Mouse (Mus musculus) Patski (cell line): ENCODE measurements around the gene Rab3il1. TPM values are rescaled to one million over a fixed set of nuclear protein-coding genes. Genes with fewer than 3 reads are reported as not detected.

ENCODE experiments used
- ATAC-seq: fragments of 100-300 bp; one replicate; pipeline ENCODE4 v1.8.0; 2021
- CTCF ChIA-PET: fragments of 350-600 bp; sonication (Branson Sonifier 250); formaldehyde crosslinking; loops from one replicate; lab custom pipeline; 2022; ENCODE audit warnings: inconsistent platforms; lab: Charles Lee
- POLR2A ChIA-PET: fragments of 350-600 bp; sonication (Branson Sonifier 250); formaldehyde crosslinking; loops from one replicate; lab custom pipeline; 2022; ENCODE audit warnings: antibody characterized with exemption, inconsistent platforms; lab: Charles Lee
- DNase-seq: peaks from one replicate; pipeline ENCODE4 v3.0.0-alpha.2; 2011; ENCODE audit warnings: low read depth, low spot score
- H3K27me3 ChIP-seq: fragments of 371-371 bp; one replicate; pipeline ENCODE4 v1.5.1; 2021
- CTCF ChIP-seq: fragments of 100-300 bp; IDR thresholded peaks from one replicate; pipeline ENCODE4 v1.5.1; 2021
- in situ Hi-C: fragments of 300-500 bp; cut with MboI; formaldehyde crosslinking; loops from 3 replicates; pipeline ENCODE4 v1.11.1; 2018; ENCODE audit warnings: low pct_unique_long_range_greater_than_20kb, mixed read lengths
- polyA plus RNA-seq: library from polyadenylated mRNA; unstranded; gene quantifications from one replicate; pipeline ENCODE4 v1.2.3, GENCODE M21; 2021

Rab3il1 gene
- polyA plus RNA-seq, 1 experiment from 2014 or later = 0.71 TPM

GRCm38 (mm10) chr19:9982151-9982851, 19.2 kb upstream of the Rab3il1 start:
- H3K27me3 ChIP-seq = no peaks in the 10 kb centered on the region
- peak; percentile 76 for DNase-seq
- in situ Hi-C loops = no loop called here
- ChIA-PET POLR2A (interaction anchor here (1.0 to 1.3 kb wide), 4 partner anchors 11 to 64 kb away, joined by 3 to 8 read pairs (median 3); no protein-coding TSS in a partner anchor), CTCF (interaction anchor here (0.9 to 4.7 kb wide), 4 partner anchors 39 to 70 kb away, joined by 3 to 19 read pairs (median 10); no protein-coding TSS in a partner anchor)
- no peak for TF ChIP-seq CTCF
- peak; percentile 91 for ATAC-seq

DNA sequence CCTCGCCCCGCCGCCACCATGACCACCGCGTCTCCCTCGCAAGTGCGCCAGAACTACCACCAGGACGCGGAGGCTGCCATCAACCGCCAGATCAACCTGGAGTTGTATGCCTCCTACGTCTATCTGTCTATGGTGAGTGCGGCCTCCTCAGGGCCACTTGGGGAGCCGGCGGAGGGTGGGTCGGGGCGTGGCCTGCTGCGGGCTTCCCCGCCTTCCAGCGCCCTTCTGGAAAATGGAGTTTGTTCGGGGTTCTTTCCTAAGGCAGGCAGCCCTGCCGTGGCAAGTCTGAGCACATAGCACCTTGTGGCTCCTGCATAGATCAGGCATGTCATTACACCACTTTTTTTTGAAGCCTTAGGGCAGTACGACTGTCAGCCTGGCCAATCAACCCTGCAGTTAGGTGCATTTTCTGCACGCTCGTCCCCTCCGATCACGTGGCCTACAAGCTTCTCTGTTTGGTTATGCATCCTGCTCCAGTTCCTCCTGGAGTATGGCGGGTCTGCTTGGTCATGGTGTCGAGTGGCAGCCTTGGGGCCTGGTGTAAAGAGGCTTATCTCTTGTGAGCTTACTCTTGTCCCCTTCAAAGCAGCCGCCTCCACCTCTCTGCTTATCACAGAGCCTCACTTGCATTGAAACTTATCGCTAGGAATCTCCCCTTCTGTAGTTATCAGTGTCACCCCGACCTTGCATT, 18.5 kb upstream of the Rab3il1 start:
- ChIA-PET CTCF (interaction anchor here (0.9 to 4.7 kb wide), 6 partner anchors 10 to 71 kb away, joined by 3 to 19 read pairs (median 4); no protein-coding TSS in a partner anchor), POLR2A (interaction anchor here (1.0 to 1.3 kb wide), 5 partner anchors 29 to 65 kb away, joined by 3 to 4 read pairs (median 3); no protein-coding TSS in a partner anchor)
- in situ Hi-C loops = no loop called here
- no peaks in the 10 kb centered on the region for H3K27me3 ChIP-seq
- no peak for DNase-seq
- TF ChIP-seq CTCF = no peak
- peak; percentile 9 for ATAC-seq

DNA sequence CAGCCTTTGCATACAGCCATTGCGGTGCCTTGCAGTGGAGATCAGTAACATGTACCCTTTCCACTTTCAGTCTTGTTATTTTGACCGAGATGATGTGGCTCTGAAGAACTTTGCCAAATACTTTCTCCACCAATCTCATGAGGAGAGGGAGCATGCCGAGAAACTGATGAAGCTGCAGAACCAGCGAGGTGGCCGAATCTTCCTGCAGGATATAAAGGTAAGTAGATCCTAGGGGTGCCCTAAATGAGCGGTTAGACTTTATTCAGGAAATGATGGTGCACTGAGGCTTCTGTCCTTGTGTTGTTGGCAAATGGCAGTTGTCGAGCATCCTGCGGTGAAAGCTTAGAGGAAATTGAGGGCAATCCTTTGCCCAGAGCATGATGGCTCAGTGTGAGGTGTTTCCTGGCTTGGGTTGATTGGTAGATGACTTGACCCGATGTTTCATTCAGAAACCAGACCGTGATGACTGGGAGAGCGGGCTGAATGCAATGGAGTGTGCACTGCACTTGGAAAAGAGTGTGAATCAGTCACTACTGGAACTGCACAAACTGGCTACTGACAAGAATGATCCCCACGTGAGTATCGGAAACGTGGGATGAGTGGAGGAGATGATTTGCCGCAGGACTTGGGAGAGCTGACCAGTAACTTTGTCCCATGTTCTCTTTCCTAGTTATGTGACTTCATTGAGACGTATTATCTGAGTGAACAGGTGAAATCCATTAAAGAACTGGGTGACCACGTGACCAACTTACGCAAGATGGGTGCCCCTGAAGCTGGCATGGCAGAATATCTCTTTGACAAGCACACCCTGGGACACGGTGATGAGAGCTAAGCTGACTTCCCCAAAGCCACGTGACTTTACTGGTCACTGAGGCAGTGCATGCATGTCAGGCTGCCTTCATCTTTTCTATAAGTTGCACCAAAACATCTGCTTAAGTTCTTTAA, 17.1 kb upstream of the Rab3il1 start:
- CTCF ChIA-PET = interaction anchor here (1.2 to 8.2 kb wide), 7 partner anchors 9 to 72 kb away, joined by 3 to 76 read pairs (median 4); no protein-coding TSS in a partner anchor
- POLR2A ChIA-PET = interaction anchor here (0.6 to 1.7 kb wide), 9 partner anchors 30 to 434 kb away, joined by 3 to 4 read pairs (median 3); no protein-coding TSS in a partner anchor
- no peaks in the 10 kb centered on the region for H3K27me3 ChIP-seq
- ATAC-seq (no peak), DNase-seq (no peak)
- in situ Hi-C loops = no loop called here
- TF ChIP-seq CTCF = no peak

DNA sequence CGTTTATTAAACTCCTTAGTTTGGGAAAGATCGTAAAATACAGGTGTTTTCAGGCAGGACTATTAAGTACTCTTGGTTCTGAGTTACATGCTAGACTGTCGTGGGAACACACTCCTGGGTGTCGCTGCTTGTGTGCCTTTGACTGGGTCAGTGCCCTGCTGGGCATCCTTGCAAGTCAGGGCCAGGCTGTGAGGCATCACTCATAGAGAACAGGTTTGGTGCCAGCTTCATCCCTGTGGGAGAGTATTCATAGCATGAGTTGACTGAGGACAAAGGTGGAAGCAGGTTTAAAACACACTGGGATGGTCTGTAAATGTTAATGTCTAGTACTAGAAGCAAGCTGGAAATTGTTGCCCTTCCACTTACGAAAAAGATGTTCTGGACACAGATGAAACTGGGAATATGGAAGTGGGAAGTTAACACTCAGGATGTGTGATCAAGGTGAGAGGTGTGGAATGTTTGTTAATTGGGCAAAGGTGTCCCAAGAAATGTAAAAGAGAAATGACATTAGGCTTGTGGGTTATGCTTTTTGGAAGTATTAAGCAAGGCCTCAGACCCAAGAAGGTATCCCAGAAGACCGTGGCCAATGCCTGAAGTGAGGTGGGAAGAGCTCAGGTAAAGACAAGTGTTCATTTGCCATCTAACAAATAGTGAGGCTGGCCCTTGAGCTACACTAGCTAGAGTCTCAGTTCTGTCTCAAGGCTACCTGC, 16.1 kb upstream of the Rab3il1 start:
- no peak for ATAC-seq
- POLR2A ChIA-PET = interaction anchor here (0.8 to 1.7 kb wide), 4 partner anchors 49 to 65 kb away, joined by 3 to 4 read pairs (median 4); no protein-coding TSS in a partner anchor
- in situ Hi-C loops = no loop called here
- no peak for TF ChIP-seq CTCF
- H3K27me3 ChIP-seq = no peaks in the 10 kb centered on the region
- no peak for DNase-seq
- CTCF ChIA-PET = interaction anchor here (0.9 to 8.2 kb wide), 5 partner anchors 30 to 72 kb away, joined by 3 to 76 read pairs (median 4); no protein-coding TSS in a partner anchor

DNA sequence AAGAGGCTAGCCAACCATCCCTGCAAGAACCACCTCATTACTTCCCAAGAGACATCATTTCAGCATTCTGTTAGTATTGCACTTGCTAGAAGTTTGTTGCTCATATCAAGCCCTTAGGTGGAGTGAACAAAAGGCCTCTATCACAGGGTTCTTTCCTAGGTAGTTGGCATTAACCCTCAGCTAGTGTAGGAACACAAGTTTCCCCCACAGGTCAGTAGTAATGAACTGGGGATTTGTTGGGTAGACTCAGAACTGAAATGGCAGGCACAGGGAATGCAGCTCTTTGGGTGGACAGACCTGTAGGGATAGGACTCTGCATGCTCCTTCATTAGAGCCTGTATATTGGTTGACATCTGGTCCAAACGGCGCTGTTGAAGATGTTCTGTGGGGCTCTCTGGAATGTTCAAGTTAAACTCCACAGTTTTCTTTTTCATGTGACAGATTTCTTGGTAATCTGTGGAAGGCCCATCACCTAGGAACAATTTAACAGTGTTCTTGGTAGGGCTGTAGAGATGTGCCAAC, 15.5 kb upstream of the Rab3il1 start:
- ChIA-PET POLR2A (interaction anchor here (0.8 to 0.9 kb wide), 2 partner anchors 64 to 65 kb away, joined by 3 to 4 read pairs; no protein-coding TSS in a partner anchor), CTCF (interaction anchor here (0.9 to 8.2 kb wide), 3 partner anchors 30 to 72 kb away, joined by 3 to 76 read pairs (median 3); no protein-coding TSS in a partner anchor)
- no peak for TF ChIP-seq CTCF
- ATAC-seq (no peak), DNase-seq (no peak)
- H3K27me3 ChIP-seq = no peaks in the 10 kb centered on the region
- in situ Hi-C loops = no loop called here

DNA sequence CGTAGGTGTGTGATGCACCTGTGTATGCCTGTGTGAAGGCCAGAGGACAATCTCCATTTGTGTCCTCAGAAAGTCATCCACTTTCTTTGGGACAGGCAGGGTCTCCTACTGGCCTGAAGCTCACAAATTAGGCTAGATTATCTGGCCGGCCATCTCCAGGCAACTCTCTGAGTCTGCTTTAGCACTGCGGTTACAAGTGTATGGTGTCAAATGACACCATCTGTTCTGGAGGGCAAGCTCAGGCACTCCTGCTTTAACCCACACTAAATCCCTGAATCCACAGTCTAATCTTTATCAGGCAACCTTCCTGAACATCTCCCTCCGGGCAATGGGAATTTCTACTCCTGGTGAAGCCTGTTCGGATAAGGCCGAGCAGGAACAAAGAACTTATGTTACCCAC, 14.3 kb upstream of the Rab3il1 start:
- ATAC-seq = no peak

GRCm38 (mm10) chr19:9987593-9987992, 13.9 kb upstream of the Rab3il1 start:
- in situ Hi-C loops = no loop called here
- POLR2A ChIA-PET = interaction anchor here (0.6 kb wide), 1 partner anchor 30 kb away, joined by 5 read pairs; no protein-coding TSS in a partner anchor

More for the DNA sequence above, 14.3 kb upstream of the Rab3il1 start:
- in situ Hi-C loops = no loop called here
- H3K27me3 ChIP-seq = no peaks in the 10 kb centered on the region
- CTCF ChIA-PET = interaction anchor here (8.2 to 8.7 kb wide), 2 partner anchors 65 to 74 kb away, joined by 76 to 125 read pairs; no protein-coding TSS in a partner anchor
- POLR2A ChIA-PET = interaction anchor here (0.6 kb wide), 1 partner anchor 78 kb away, joined by 4 read pairs; no protein-coding TSS in a partner anchor
- no peak for TF ChIP-seq CTCF
- DNase-seq = no peak

GRCm38 (mm10) chr19:9989171-9989883, 12.1 kb upstream of the Rab3il1 start:
- peak; percentile 89 for TF ChIP-seq CTCF
- in situ Hi-C loops = no loop called here
- no peak for DNase-seq
- CTCF ChIA-PET = interaction anchor here (0.6 to 8.7 kb wide), 14 partner anchors 7 to 80 kb away, joined by 3 to 125 read pairs (median 4); no protein-coding TSS in a partner anchor
- no peaks in the 10 kb centered on the region for H3K27me3 ChIP-seq
- ATAC-seq = no peak
- POLR2A ChIA-PET = no interaction called here

More at GRCm38 (mm10) chr19:9987593-9987992, 13.9 kb upstream of the Rab3il1 start:
- CTCF ChIA-PET = interaction anchor here (1.0 to 8.7 kb wide), 4 partner anchors 11 to 74 kb away, joined by 3 to 125 read pairs (median 40); no protein-coding TSS in a partner anchor
- ATAC-seq = no peak
- TF ChIP-seq CTCF = no peak
- H3K27me3 ChIP-seq = no peaks in the 10 kb centered on the region
- DNase-seq = no peak
